Mouse (Mus musculus) left cerebral cortex, adult 8-10 months (tissue): ENCODE measurements around the gene Gnao1. TPM values are rescaled to one million over a fixed set of nuclear protein-coding genes. Genes with fewer than 3 reads are reported as not detected.
A peak's percentile ranks its signal among the peaks of the same experiment; 100 is the strongest.

Experiments
- DNase-seq, 2 experiments: peaks; one replicate each; pipeline ENCODE4 v3.0.0; 2022; ENCODE audit warnings: low spot score in 2 of 2
- total RNA-seq, 4 experiments: library from RNA; stranded (reverse); gene quantifications; 2 replicates each; pipeline ENCODE4 v1.2.4; 2022

Gnao1 gene
- total RNA-seq, 4 experiments from 2014 or later, result 673 to 703 (median 694) TPM

- peak in 1 of 2 experiments; percentile 46 for DNase-seq
Observed at GRCm38 (mm10) chr8:93888702-93889480, 79.1 kb downstream of the Gnao1 start.

GRCm38 (mm10) chr8:93893556-93893955 is 83.8 kb downstream of the Gnao1 start:
- no peak for DNase-seq

DNA sequence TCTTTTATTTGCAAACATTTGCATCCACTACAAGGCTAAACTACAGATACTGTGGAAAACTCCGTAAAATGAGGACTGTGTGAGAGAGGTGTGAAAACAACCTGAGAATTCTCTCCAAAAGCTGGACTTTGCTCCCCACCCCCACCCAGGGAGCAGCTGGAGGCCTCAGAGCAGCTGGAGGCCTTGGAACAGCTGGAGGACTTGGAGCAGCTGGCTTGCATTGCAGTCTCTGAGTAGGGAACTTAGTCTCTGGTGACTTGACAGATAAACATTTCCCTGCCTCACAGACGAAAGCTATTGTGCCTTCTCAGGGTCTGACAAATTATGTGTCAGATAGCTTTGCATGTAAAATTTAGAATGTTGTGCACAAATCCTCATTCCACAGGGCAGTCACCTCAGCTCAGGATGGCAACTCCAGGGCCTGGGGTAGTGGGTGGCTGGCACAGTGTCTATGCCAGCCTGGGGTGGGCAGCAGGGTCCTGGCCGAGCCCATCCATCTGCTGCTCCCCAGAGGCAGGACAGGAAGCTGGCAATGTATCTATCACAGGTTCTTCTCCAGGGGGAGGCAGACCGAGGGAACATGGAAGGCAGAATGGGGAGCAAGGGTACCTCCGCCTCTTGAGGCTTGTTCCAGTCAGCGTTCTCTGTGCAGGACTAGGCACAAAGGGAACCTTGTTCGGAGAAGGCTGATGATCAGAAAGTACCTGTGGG is 87.2 kb downstream of the Gnao1 start:
- DNase-seq, result no peak

DNA sequence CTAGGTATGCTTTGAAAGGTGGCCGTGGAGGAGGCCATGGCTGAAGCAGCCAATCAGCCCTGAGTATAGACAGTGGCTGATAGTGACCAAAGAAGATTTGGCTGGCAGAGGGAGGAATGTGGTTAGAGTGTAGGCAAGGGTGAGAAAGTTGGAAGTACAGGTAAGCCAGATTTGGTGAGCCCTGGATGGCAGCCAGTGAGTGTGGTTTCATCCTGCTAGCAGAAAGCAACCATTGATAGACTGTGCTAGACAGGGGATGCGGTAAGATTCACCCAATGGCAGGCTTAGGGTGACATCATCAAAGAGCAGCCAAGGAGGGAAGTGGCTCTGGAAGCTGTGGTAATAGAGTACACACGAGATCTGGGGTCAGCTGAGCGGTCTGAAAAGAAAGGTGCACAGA is 88.8 kb downstream of the Gnao1 start:
- DNase-seq, result no peak

DNA sequence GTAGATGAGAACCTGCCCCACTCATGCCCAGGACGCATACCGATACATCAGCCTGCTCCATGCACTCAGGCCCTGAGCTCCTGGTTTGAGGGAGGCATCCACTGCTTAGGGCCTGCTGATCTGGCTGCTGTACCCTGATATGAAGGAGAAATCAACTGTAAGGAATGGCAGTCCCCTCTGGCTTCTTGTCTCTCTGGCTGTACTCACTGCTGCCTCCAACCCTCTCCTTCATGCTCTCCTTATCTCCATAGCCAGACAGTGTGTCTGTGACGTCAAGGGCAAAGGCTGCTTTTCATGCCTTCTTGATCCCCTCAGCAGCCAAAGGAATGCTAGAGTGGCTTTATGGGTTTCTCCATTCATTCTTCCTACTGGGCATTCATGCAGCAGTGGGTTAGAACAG is 92.3 kb downstream of the Gnao1 start:
- no peak for DNase-seq

DNA sequence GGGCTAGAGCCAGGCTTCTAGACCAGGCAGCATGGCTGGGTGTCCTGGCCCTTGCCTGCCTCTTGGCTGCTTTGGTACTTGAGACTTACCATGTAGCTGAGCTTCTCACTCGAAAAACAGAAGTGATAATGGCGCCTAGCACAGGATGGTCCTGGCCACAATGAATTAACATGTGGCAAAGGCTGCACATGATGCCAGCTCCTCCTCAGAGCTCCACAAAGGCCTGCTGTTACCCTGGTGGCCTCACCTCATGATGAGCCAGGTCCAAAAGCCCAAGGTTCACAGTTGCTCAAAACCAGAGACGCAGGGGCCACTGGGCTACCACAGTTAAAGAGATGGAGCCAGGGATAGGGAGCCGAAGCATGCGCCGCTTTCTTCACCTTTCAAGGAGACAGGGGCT is 97.2 kb downstream of the Gnao1 start:
- DNase-seq, result no peak

DNA sequence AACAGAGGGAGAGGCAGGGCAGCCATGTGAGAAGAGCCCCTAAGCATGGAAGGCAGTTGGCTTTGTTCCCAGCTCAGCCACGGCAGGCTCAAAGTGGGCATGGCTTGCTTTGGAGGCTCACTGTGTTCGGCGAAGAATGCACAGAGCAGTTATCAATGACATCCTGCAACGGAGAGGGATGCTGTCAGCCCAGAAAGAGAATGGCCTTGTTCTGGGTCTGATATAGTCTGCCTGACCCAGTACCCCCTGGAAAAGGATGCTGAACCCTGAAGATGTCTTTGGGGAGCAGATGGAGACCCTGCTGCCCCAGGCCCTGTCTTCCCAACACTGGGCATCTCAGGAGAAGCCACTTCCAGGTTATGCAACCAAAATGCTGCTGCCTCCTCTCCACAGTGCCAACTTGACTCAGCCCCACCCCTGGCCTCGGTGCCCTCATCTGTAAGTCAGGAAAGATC is 98.2 kb downstream of the Gnao1 start:
- no peak for DNase-seq

DNA sequence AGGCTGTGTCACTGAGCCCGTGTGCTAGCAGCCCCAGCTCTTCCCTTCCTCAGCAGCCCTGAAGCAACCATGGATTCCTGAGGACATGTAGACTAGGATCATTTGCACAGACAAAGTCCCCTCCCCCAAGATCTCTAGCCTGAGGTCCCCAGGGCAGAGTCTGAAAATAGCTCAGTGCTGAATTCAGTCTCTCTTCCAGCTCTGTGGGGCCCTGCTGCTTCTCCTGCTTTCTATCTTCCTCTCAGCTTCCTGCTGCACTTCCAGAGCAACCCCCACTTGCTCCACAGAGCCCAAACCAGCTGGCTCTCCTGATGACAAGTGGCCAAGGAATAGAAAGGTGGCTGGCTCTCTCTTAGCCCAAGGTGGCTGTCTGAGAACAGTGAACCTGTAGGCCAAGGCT is 98.8 kb downstream of the Gnao1 start:
- DNase-seq, result no peak

DNA sequence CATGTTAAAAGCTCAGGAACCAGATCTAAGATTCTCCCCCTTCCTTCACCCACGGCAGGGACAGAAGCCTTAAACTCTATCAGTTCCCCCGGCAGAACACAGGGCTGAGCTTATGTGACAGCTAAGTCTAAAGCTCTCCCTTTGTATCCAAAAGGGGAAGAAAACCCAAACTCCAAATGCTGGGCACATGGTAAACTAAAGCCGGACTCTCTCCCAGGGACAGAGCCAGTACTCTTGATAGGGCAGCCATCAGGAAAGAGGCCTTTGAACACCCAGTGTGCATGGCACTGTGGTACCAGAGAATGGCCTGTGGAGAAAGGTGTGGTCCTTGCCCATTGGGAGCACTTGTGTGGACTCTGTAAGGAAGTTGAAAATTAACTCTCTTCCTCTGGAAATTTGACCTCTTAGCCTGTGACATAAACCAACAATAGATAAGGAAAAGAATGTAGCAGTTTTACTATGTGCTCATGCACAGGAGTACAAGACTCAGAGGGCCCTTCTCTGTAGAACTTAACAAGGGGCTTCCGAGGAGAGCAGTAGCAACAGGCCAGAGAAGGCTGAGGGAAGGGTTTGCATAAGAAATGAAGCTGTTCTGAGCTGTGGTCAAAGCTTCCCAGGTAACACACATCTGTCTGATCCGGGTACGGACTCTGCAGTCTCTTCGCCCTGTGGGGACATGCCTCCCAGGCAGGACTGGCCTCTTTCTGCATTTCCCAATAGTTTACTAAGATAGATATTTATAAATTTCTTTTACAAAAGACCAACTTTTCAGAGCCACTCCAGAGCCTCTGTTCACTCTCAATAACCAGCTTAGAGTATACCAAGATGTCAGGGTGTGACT is 102.2 kb downstream of the Gnao1 start:
- DNase-seq, result no peak

- peak; percentile 67 to 88 for DNase-seq
Observed at GRCm38 (mm10) chr8:93917859-93918421, 108.2 kb downstream of the Gnao1 start.

GRCm38 (mm10) chr8:93918580-93918979 is 108.8 kb downstream of the Gnao1 start:
- DNase-seq, result no peak

DNA sequence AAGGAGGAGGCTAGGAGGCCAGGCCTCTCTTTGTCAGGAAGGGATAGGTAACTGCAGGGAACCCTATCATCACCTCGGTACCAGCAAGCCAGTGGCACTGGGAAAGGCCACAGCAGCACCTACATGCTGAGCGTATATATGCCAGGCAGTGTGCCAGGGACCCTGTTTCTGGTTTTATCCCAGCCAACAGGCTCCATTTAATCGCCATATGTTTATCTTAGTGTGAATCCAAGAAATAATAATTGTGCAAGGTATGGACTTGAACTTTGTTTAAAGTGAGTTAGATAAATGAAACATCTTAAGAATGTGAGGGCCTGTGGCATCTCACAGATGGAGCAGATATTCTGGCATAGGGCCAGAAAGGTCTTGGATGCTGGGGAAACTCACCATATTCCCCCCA is 109.7 kb downstream of the Gnao1 start:
- no peak for DNase-seq

DNA sequence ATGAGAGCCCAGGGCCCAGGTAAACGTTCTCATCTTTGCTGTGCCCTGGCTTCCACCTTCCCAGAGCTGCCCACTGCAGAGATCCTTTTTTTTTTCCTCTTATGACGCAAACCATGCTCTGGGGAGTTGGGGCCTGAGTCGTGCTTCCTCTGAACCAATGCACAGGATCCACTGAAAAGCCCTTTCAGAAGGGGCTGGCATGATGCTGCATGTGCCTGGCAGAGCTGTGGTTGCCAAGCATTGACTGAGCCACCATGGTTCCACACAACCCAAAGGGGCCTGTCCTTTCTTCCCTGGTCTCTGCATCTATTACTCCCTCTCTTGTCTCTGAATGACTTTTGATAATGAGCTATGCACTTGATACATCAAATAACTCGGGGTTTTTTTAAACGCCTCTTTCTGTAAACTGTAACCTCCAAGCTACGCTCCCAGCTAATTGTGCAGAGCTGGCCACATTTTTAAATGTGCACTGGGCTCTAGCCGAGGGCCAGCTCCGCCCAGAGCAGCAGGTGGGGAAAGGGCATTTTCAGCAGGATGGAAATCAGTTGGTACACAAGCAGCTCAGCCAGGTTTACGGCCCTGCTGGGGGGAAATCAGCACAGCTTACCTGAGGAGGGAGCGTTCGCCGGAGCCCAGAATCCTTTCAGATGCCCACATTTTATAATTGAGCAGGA is 110.3 kb downstream of the Gnao1 start:
- no peak for DNase-seq

DNA sequence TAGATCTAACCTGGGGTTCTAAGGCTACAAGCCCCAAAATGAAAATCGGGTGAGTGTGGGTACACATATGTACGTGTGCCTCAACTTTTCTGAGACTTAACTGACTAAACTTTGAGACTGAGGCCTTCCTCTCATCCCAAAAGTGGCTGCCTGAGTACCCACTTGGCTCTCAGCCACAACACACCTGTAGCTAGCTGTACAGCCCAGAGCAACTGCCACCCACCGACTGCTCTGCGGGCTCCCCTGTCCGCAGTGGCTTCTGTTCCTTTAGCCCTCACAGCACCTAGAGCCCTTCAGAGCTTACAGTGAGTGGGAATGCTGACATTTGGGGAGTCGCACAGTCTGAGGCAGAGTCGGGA is 110.8 kb downstream of the Gnao1 start:
- DNase-seq, result no peak

DNA sequence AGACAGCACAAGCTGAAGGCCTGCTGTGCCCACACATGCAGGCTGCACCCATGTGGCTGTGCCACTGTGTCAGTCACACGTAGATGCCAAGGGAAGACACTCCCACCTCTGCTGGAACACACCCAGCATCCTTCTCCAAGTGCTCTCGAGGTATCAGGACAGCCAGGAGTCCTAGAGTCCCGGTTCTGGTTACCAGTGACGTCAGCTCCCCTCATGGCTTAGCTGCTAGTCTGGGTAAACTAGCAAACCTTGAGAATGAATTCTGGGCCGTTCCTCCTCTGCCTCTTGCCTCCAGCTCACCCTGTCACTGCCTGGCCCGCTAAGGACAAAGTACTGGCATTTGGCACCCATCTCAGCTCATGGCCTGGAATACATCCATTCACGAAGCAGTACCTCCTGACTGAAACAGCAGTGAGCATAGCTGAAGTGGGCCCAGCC is 114.2 kb downstream of the Gnao1 start:
- peak in 1 of 2 experiments; percentile 93 for DNase-seq

DNA sequence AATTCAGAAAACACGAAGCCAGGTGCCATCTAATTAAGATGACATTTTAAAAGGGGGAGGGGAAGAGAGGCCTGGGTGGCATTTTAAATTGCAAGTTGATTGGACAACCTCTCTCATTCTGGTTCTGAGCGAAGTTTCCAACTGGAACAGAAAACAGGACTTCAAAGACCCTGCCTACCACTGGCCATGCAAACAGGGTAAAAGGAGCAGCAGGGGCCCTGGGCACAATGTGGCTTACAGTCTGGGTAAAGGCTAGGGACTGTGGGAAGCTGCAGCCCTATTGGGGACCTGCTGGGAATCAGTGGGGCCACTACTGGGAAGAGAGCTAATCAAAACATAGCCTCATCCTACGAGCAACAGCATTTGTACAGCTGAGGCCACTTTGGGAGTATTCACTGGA is 115.7 kb downstream of the Gnao1 start:
- no peak for DNase-seq

DNA sequence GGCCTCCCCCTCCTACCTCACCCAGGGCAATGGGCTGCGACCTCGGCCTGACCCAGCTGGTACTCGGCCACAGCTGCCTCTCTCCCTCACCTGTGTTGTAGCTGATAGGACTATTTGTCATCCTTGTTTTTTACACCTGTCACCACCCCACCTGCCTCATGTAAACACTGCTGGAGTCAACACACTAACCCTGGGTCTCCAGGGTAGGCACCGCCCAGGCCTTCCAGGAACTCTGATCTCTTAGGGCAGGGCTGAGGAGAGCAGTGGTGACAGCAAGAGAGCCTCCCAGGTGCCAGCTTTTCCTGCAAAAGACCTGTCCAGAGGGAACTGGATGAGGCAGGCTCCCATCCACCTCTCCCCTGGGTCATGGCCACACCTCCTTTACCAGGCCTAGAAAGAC is 119.5 kb downstream of the Gnao1 start:
- DNase-seq, result no peak

- DNase-seq, result peak in 1 of 2 experiments; percentile 67
Observed at GRCm38 (mm10) chr8:93931336-93931735, 121.6 kb downstream of the Gnao1 start.

GRCm38 (mm10) chr8:93932873-93933272 is 123.1 kb downstream of the Gnao1 start:
- DNase-seq, result peak; percentile 69 to 85

DNA sequence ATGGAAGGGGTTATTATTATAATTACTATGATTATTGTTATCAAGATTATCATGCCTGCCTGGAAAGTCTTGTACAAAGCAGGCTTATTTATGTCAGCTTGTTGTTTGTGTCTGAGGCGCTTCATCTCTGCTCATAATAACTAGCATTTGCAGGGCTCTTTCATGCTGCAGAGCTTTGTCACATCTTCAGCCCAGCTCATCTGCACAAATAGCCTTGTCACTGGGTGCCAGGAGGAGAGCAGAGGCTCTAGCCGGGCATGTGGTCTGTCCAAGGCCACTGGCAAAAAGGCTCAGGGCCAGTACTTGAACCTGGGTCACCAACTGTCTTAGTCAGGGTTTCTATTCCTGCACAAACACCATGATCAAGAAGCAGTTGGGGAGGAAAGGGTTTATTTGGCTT is 123.5 kb downstream of the Gnao1 start:
- no peak for DNase-seq

DNA sequence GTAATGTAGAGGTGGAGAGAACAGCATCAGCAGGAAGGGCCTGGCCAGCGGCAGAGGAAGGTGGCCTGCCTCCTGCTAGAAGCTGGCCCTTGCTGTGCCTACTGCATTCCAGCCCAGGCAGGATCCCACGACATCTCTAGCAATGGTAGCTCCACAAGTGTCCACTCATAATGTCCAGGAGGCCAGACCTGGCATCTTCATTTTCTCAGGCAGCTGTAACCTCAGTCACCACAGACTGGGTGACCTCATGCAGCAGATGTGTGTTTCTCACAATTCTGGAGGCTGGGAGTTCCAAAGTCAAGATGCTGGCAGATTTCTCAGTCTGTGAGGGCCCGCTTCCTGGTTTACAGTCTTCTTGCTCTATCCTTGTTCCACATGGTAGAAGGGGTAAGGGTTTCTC is 128.4 kb downstream of the Gnao1 start:
- no peak for DNase-seq
